Mouse (Mus musculus) T-cell, adult 2 months (primary cell): ENCODE results near the gene Stk39.
"Not testable (repeated sequence)": the region's sequence is repeated elsewhere in the genome, so short reads cannot be mapped to it uniquely, and the experiment has no call there.

Source experiments
- DNase-seq: peaks from one replicate; pipeline ENCODE4 v3.0.0; 2022; ENCODE audit warnings: low spot score

Gene Stk39

GRCm38 (mm10) chr2:68284391-68284790 is 187.7 kb downstream of the Stk39 start:
- DNase-seq = no peak

GRCm38 (mm10) chr2:68283021-68283548 is 189.0 kb downstream of the Stk39 start:
- no peak for DNase-seq

- no peak for DNase-seq
Observed at GRCm38 (mm10) chr2:68281575-68281974, 190.5 kb downstream of the Stk39 start.

- no peak for DNase-seq
Observed at GRCm38 (mm10) chr2:68271301-68271700, 200.8 kb downstream of the Stk39 start.

- no peak for DNase-seq
Observed at GRCm38 (mm10) chr2:68270836-68271235, 201.2 kb downstream of the Stk39 start.

GRCm38 (mm10) chr2:68269646-68270045 is 202.4 kb downstream of the Stk39 start:
- no peak for DNase-seq

GRCm38 (mm10) chr2:68264826-68265225 is 207.2 kb downstream of the Stk39 start:
- no peak for DNase-seq

- no peak for DNase-seq
Observed at GRCm38 (mm10) chr2:68260911-68261310, 211.2 kb downstream of the Stk39 start.

- DNase-seq = no peak
Observed at GRCm38 (mm10) chr2:68257571-68257970, 214.5 kb downstream of the Stk39 start.

- no peak for DNase-seq
Observed at GRCm38 (mm10) chr2:68256472-68256871, 215.6 kb downstream of the Stk39 start.

GRCm38 (mm10) chr2:68254756-68255155 is 217.3 kb downstream of the Stk39 start:
- DNase-seq = no peak

GRCm38 (mm10) chr2:68253222-68253621 is 218.8 kb downstream of the Stk39 start:
- no peak for DNase-seq

- DNase-seq = no peak
Observed at GRCm38 (mm10) chr2:68252048-68252758, 219.9 kb downstream of the Stk39 start.

- no peak for DNase-seq
Observed at GRCm38 (mm10) chr2:68250897-68251296, 221.2 kb downstream of the Stk39 start.

- no peak for DNase-seq
Observed at GRCm38 (mm10) chr2:68249855-68250424, 222.1 kb downstream of the Stk39 start.

GRCm38 (mm10) chr2:68246284-68246683 is 225.8 kb downstream of the Stk39 start:
- DNase-seq = no peak

- no peak for DNase-seq
Observed at GRCm38 (mm10) chr2:68244556-68244955, 227.5 kb downstream of the Stk39 start.

- no peak for DNase-seq
Observed at GRCm38 (mm10) chr2:68243879-68244553, 228.1 kb downstream of the Stk39 start.

- peak; percentile 7 for DNase-seq
Observed at GRCm38 (mm10) chr2:68243273-68243672, 228.8 kb downstream of the Stk39 start.

- no peak for DNase-seq
Observed at GRCm38 (mm10) chr2:68242069-68242468, 230.0 kb downstream of the Stk39 start.

GRCm38 (mm10) chr2:68241640-68242039 is 230.4 kb downstream of the Stk39 start:
- DNase-seq = no peak

GRCm38 (mm10) chr2:68239415-68239814 is 232.7 kb downstream of the Stk39 start:
- DNase-seq = not testable (repeated sequence)

GRCm38 (mm10) chr2:68232929-68233328 is 239.1 kb downstream of the Stk39 start:
- DNase-seq = no peak
